ENCODE assay signal across 11 mouse cellular contexts in the genomic region with DNA sequence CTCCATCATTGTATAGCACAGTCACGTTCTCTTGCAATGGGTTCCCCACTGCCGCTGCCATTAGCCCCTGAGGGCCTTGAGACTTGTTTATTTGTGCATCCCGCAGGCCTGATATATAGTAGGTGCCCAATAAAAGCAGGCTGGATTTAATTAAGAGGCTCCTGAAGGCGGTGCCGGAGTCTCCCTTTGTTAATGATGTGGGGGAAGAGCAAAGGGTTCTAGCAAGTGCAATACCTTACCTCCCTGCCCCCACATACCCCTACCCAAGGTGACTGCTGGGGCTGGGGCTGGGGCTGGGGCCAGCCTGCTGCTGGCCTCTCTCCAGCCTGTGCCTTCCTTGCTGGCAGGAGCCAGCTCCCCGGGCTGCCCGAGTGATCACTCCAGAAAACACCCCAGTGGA. TPM values are rescaled to one million over a fixed set of nuclear protein-coding genes. Genes with fewer than 3 reads are reported as not detected.
DNase-seq lines count a peak whose midpoint lies in the region; ATAC-seq and TF ChIP-seq lines count a peak whose summit lies in the region.
"Had no signal": no experiment of that assay in that cellular context is flagged by ENCODE, and none has a peak within 500 bp of the region (broad histone marks: within the 10 kb centered on the region; RNA-seq: fewer than 3 reads in every experiment).

No protein-coding gene starts in this region.

- 26% methylated on average over 7 of the region's 7 CpGs for WGBS in cerebellum, adult 2 months
- 27% methylated on average over 7 of the region's 7 CpGs for whole genome bisulfite sequencing in kidney, postnatal 0 days
- WGBS in kidney, embryonic 16.5 days: 23% methylated on average over 7 of the region's 7 CpGs
- 16% methylated on average over 7 of the region's 7 CpGs for WGBS in limb, embryonic 11.5 days
- 11% methylated on average over 7 of the region's 7 CpGs for WGBS in neural tube, embryonic 14.5 days

- peak overlapping the region; percentile 49 for H3K27ac ChIP-seq in cerebellum, adult 2 months (ENCODE audit: insufficient read depth, low read length)
- H3K27ac ChIP-seq in kidney, postnatal 0 days: 0 out of 2 replicates have a peak overlapping the region, but pooled peaks have one; percentile 25
- H3K27ac ChIP-seq in kidney, embryonic 16.5 days (ENCODE audit: low read length): no peak overlapping the region
- peak overlapping the region; percentile 40 for H3K27ac ChIP-seq in limb, embryonic 11.5 days (replicated peaks; ENCODE audit: low read depth, low read length)
- peak overlapping the region; percentile 87 for H3K27ac ChIP-seq in neural tube, embryonic 14.5 days (ENCODE audit: low read depth, low read length)

- H3K27me3 ChIP-seq in cerebellum, adult 2 months (ENCODE audit: control insufficient read depth, insufficient read depth, low read length): no peaks in the 10 kb centered on the region
- H3K27me3 ChIP-seq in kidney, postnatal 0 days (ENCODE audit: insufficient read depth, low read length): no peaks in the 10 kb centered on the region
- no peaks in the 10 kb centered on the region for H3K27me3 ChIP-seq in kidney, embryonic 16.5 days (ENCODE audit: insufficient read depth, low read length)
- H3K27me3 ChIP-seq in limb, embryonic 11.5 days (ENCODE audit: control insufficient read depth, insufficient read depth, low read length): no peaks in the 10 kb centered on the region
- H3K27me3 ChIP-seq in neural tube, embryonic 14.5 days (ENCODE audit: control insufficient read depth, insufficient read depth, low read length): no peaks in the 10 kb centered on the region
- H3K27me3 ChIP-seq: stomach, embryonic 15.5 days had no signal

- intact Hi-C loops in left cerebral cortex, postnatal 10 days (cut with DNase I): no loop called here

- TF ChIP-seq CTCF in cerebellum, adult 2 months (IDR thresholded peaks at IDR 0.05; ENCODE audit: borderline replicate concordance, insufficient read depth, low read depth, low read length): no peak
- no peak for TF ChIP-seq CTCF in kidney, postnatal 0 days (IDR thresholded peaks at IDR 0.05; ENCODE audit: low read depth)

- ATAC-seq in kidney, postnatal 0 days (replicated peaks; ENCODE audit: low FRiP score, low read depth): no peak
- no peak for ATAC-seq in kidney, embryonic 16.5 days (ENCODE audit: low FRiP score, low TSS enrichment)
- no peak for ATAC-seq in limb, embryonic 11.5 days (ENCODE audit: insufficient number of reproducible peaks, low FRiP score, low TSS enrichment, low read depth)
- ATAC-seq in neural tube, embryonic 14.5 days (ENCODE audit: low read depth): peak; percentile 29

- H3K4me2 ChIP-seq in kidney, postnatal 0 days (ENCODE audit: low read length): no peak overlapping the region
- H3K4me2 ChIP-seq in kidney, embryonic 16.5 days (replicated peaks; ENCODE audit: low read depth, low read length): no peak overlapping the region
- peak overlapping the region; percentile 17; the same call in 1 of the 2 replicates for H3K4me2 ChIP-seq in limb, embryonic 11.5 days (ENCODE audit: low read depth, severe bottlenecking)
- H3K4me2 ChIP-seq in neural tube, embryonic 14.5 days (ENCODE audit: low read depth, low read length): no peak overlapping the region; the same call in 1 of the 2 replicates
- H3K4me2 ChIP-seq: stomach, embryonic 15.5 days had no signal

- no peak overlapping the region for H3K9ac ChIP-seq in kidney, postnatal 0 days (ENCODE audit: low read depth, low read length)
- no peak overlapping the region for H3K9ac ChIP-seq in kidney, embryonic 16.5 days (replicated peaks; ENCODE audit: low read length)
- H3K9ac ChIP-seq in limb, embryonic 11.5 days (ENCODE audit: low read length): no peak overlapping the region
- H3K9ac ChIP-seq in neural tube, embryonic 14.5 days (replicated peaks; ENCODE audit: low read depth, low read length): no peak overlapping the region
- H3K9ac ChIP-seq: stomach, embryonic 15.5 days had no signal

- H3K4me3 ChIP-seq in cerebellum, adult 2 months (replicated peaks; ENCODE audit: insufficient read depth, low read depth, low read length): no peak overlapping the region
- H3K4me3 ChIP-seq in kidney, postnatal 0 days (replicated peaks; ENCODE audit: low read depth, low read length): no peak overlapping the region
- no peak overlapping the region for H3K4me3 ChIP-seq in kidney, embryonic 16.5 days (ENCODE audit: low read length)
- H3K4me3 ChIP-seq in limb, embryonic 11.5 days (ENCODE audit: low read depth, low read length): no peak overlapping the region
- H3K4me3 ChIP-seq in neural tube, embryonic 14.5 days (ENCODE audit: low read depth, low read length): no peak overlapping the region
- H3K4me3 ChIP-seq: stomach, embryonic 15.5 days had no signal

- H3K9me3 ChIP-seq in kidney, postnatal 0 days (replicated peaks; ENCODE audit: low read length): no peaks in the 10 kb centered on the region
- no peaks in the 10 kb centered on the region for H3K9me3 ChIP-seq in kidney, embryonic 16.5 days (ENCODE audit: low read length)
- no peaks in the 10 kb centered on the region for H3K9me3 ChIP-seq in limb, embryonic 11.5 days (ENCODE audit: control insufficient read depth, low read length)
- H3K9me3 ChIP-seq in neural tube, embryonic 14.5 days (ENCODE audit: control insufficient read depth, low read length): no peaks in the 10 kb centered on the region
- H3K9me3 ChIP-seq: stomach, embryonic 15.5 days had no signal

- DNase-seq in cerebellum, adult 2 months: no peak
- DNase-seq in cerebellum, adult 11 months: no peak
- no peak for DNase-seq in kidney, postnatal 0 days (ENCODE audit: low spot score)
- DNase-seq in limb, embryonic 11.5 days (ENCODE audit: low spot score): peak; percentile 62
- DNase-seq in spleen, postnatal 4 days (ENCODE audit: low spot score in 2 of 2): no peak
- DNase-seq in left cerebral cortex, postnatal 10 days (ENCODE audit: extremely low spot score in 1 of 2, low spot score in 2 of 2): no peak
- DNase-seq: left cerebral cortex, postnatal 4 days had no signal

- no peaks in the 10 kb centered on the region for H3K36me3 ChIP-seq in kidney, postnatal 0 days (ENCODE audit: insufficient read depth, low read length)
- H3K36me3 ChIP-seq in kidney, embryonic 16.5 days (ENCODE audit: insufficient read depth, low read length): no peaks in the 10 kb centered on the region; the same call in 1 of the 2 replicates
- H3K36me3 ChIP-seq in limb, embryonic 11.5 days (ENCODE audit: control insufficient read depth, insufficient read depth, low read length): no peaks in the 10 kb centered on the region
- no peaks in the 10 kb centered on the region for H3K36me3 ChIP-seq in neural tube, embryonic 14.5 days (ENCODE audit: control insufficient read depth, insufficient read depth, low read length)
- H3K36me3 ChIP-seq: G1E had no signal

- peaks cover 81% of the 10 kb centered on the region for H3K4me1 ChIP-seq in cerebellum, adult 2 months (ENCODE audit: control insufficient read depth, insufficient read depth, low read length)
- peaks cover 46% of the 10 kb centered on the region for H3K4me1 ChIP-seq in kidney, postnatal 0 days (replicated peaks; ENCODE audit: insufficient read depth, low read length)
- peaks cover 70% of the 10 kb centered on the region for H3K4me1 ChIP-seq in kidney, embryonic 16.5 days (ENCODE audit: insufficient read depth, low read length)
- peaks cover 58% of the 10 kb centered on the region for H3K4me1 ChIP-seq in limb, embryonic 11.5 days (ENCODE audit: control insufficient read depth, insufficient read depth, low read length)
- H3K4me1 ChIP-seq in neural tube, embryonic 14.5 days (ENCODE audit: control insufficient read depth, insufficient read depth, low read length): peaks cover 73% of the 10 kb centered on the region

- TF ChIP-seq POLR2A in cerebellum, adult 2 months (IDR thresholded peaks at IDR 0.05; ENCODE audit: borderline replicate concordance, insufficient read depth, low read length): no peak

RNA-seq across cellular contexts. Expression of a gene that starts 39.4 kb away (rescaled TPM):
- polyA plus RNA-seq in cerebellum, adult 2 months (2012; rRNA removed): 63.7 and 72.5 TPM in 2 replicates
- 25.0 and 26.6 TPM in 2 replicates for polyA plus RNA-seq in kidney, postnatal 0 days (2015; fragmentation: Nextera tagmentation; extraction: Ambion mirVana)
- 36.0 and 46.6 TPM in 2 replicates for polyA plus RNA-seq in kidney, embryonic 16.5 days (2015; fragmentation: Nextera tagmentation; extraction: Ambion mirVana)
- polyA plus RNA-seq in limb, embryonic 11.5 days (2014; fragmentation: Nextera tagmentation; extraction: Ambion mirVana): 59.0 and 66.7 TPM in 2 replicates
- polyA plus RNA-seq in neural tube, embryonic 14.5 days (2014; fragmentation: Nextera tagmentation; extraction: Ambion mirVana): 72.7 and 75.0 TPM in 2 replicates
- 100 to 1,000 TPM; 105 to 106 TPM for total RNA-seq in left cerebral cortex, postnatal 10 days (2021)
